Mouse (Mus musculus): ENCODE data around the gene B4galt3.
A peak's percentile ranks its signal among the peaks of the same experiment; 100 is the strongest.
"Not testable (repeated sequence)": the region's sequence is repeated elsewhere in the genome, so short reads cannot be mapped to it uniquely, and the experiment has no call there.

The B4galt3 gene

DNA sequence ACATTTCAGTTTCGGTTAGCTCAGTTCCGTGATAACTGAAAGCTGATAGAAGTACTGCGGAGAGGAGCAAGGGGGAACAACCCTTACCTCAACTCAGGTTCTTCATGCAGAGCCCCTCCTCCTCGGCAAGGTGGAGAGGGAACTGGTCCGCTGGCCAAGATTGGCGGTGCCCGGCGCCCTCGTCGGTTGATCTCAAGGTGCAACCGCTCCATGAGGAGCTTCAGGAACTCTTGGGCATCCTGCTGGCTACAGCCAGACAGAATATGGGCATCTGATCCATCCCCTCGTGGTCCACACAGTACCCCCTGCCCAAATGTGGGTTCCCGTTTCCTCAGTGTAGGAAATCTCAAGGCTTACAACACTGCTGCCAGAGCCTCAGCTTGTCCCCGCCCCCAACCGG is 14.4 kb downstream of the B4galt3 start:
- no peak for DNase-seq (ENCODE audit: low spot score)

- no peak for DNase-seq (ENCODE audit: low spot score)
Observed at GRCm38 (mm10) chr1:171285096-171285892, 15.2 kb downstream of the B4galt3 start.

GRCm38 (mm10) chr1:171286517-171286916 is 16.4 kb downstream of the B4galt3 start:
- DNase-seq (ENCODE audit: low spot score) = no peak

DNA sequence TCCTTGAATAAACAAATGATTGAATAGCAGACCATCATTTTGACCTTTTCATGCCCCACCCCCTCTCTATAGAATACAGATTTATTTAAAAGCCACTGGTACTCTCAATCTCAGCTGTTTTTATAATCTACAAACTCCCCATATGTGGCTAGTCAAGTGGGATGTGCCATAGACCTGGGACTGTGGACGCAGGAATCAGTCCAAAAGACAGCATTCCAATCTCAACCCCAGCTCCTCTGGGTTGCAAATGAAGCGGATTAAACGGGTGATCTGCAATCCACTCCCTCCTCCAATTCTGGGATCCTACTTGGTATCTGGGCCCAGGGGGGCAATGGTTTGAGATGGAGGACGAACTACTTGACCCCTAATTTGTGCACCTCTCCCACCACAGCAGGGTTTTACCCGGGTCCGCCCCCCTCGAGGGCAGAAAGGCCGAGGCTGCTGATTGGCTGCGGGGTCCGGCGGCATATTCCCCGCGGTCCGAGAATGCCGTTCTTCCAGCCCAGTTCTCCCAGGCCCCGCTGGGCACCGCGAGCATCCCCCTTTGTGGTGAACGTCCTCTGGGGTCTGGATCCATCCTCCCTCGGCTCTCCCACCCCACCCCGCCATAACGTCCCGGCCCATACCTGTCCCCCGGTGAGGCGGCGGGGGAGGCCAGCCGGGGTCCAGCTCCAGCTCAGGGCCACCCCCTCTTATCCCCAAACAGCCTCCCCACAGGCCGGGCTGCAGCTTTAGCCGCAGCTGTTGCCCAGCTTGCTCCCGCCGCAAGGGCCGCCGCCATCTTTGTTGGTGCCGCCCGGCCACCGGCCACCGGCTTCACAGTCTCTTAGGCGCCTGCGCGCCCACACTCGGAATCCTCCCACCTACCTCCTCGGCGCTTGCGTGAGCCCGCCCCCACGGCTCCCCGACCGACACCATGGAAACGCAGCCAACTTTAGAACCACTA is 17.3 kb downstream of the B4galt3 start, which contains the start of gene Usp21:
Gene Usp21 (minus strand): TSS at position 856 of the 946 bp plus-strand sequence.
- DNase-seq (ENCODE audit: low spot score) = peak; percentile 85

DNA sequence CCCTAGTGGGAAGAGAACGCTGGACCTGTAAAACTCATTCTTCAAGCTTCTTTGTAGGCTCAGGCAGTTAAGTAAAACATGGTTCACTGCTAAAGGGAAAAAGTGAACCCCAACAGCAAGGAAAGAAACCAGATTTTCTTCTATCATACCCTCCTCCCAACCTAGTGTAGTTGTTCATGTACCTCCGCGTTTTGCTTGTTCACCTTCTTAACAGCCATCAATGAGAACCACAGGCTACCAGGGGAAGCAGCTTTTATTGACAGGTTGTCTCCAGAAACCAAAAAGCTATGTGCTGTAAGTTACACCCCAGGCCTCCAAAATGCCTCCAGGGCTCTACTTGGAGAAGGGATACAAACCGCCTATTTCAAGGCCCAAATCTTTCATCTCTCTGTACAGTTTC is 18.2 kb downstream of the B4galt3 start:
- DNase-seq (ENCODE audit: low spot score) = no peak

DNA sequence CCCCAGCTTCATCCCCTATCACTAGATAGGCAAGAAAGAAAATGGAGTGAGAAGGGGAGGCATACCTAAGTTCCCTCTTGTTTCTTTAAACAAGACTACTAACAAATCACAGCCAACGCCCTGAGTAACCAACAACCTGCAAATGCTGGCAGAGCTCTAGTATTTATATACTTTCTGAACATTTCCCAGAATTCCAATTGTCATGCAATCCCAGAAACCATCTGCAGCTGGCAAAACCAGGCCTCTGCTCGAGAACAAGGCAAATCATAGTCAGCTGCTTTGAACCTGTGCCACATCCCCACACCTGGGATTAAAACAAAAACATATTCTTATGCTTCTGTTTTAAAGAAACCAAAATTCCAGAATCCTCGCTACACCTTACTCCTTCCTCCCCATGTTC is 23.2 kb downstream of the B4galt3 start:
- no peak for DNase-seq (ENCODE audit: low spot score)

DNA sequence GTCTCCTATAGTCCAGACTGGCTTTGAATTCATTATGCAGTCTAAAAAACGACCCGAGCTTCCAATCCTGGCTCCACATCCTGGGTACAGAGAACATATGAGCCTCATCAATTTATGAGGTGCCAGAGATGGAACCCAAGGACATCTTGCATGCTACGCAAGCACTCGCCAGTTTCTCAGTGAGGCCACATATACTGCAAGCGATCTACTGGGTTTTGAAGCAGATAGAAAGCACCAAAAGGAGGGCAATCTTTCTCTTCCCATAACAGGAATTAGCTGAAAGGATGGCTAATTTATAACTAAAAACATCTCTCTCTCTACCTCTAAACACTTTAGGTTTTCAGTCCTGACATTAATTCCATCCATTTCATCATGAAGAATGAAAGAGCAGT is 23.8 kb downstream of the B4galt3 start:
- no peak for DNase-seq (ENCODE audit: low spot score)

DNA sequence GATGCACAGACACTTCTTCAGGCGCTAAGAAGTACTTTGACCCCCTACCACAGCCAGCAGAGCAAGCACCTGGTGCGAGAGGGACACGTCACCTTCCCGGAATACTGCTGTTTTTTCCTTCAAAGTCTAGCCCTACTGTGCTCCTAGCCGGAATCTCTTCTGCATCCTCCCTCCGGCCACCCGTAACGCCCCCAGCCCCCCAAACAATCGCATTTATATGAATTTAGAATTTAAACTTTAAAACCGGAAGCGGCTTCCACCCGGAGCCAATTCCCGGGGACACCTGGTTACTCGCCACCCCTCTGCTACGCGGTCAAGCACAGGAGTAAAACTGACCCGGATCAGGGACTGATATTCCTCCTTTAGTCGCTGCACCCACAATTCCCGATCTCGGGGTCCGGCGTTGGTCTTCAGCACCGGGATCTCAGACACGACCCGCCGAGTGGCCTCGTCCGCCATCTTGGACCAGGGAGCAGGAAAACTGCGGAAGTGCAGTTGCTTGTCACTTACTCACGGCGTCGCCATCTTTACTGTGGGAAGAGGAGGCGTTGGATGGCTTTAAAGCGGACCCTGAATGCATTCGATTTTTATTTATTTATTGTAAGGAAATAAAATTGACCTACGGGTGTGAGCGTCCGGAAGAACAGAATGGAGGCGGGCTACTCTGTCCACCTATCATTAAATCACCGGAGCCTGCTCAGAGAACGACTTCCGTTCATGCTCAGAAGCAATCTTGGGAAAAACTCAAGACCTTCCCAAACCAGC is 24.4 kb downstream of the B4galt3 start, which contains the start of gene Ufc1:
Gene Ufc1 (minus strand): TSS at position 727 of the 765 bp plus-strand sequence.
- peak; percentile 81 for DNase-seq (ENCODE audit: low spot score)

- DNase-seq (ENCODE audit: low spot score) = no peak
Observed at GRCm38 (mm10) chr1:171295063-171295402, 24.9 kb downstream of the B4galt3 start.

GRCm38 (mm10) chr1:171298226-171298625 is 28.1 kb downstream of the B4galt3 start:
- DNase-seq (ENCODE audit: low spot score) = no peak

DNA sequence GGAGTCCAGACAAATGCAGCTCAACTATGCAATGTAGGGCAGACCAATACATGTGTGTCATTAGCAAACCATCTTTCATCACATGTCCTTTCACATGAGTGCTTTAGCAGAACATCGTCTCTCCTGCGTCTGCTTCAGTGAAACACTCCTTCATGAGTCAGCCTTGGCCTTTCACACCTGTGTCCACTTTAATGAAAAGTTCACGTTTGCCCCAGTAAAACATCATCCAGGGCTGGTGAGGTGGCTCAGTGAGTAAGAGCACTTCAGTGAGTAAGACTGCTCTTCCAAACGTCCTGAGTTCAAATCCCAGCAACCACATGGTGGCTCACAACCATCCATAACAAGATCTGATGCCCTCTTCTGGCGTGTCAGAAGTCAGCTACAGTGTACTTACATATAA is 36.0 kb downstream of the B4galt3 start:
- DNase-seq (ENCODE audit: low spot score) = not testable (repeated sequence)

GRCm38 (mm10) chr1:171309321-171309720 is 39.2 kb downstream of the B4galt3 start:
- DNase-seq (ENCODE audit: low spot score) = no peak

DNA sequence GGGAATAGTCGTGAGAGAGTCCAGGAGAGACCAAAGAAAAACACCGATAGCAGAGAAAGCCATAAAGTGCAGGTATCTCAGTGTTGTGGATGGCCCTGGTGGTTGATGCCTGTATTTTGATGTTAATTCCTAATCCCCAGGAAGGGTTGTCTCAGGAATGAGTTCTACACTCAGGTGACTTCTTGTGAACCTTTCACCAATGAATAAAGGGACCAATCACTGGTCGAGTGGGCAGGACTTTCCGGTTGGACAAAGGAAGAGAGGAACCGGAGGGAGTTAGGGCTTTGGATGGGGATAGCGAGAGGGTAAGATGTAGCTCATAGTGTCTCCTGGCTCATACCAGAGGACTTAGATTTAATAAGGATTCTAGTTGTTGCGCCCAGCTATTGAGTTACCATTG is 49.6 kb downstream of the B4galt3 start:
- no peak for DNase-seq (ENCODE audit: low spot score)

DNA sequence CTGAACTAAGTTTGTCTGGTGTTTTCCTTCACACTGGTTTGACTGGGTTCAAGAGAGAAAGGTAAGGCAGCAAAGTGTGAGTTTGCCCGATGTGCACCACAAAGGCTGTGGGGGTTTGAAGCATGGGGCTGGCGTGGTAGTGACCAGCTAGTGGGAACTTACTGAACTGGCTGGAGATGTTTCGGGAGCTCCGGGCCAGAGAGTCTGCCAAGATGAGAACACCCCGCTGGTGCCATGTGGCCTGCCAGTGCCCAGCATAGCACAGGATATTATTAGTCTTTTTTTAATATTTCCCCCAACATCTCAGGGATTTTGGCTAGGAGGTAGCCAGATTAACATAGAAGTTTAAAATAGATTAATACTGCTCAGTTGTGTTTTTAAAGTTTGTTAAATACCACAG is 50.0 kb downstream of the B4galt3 start:
- DNase-seq (ENCODE audit: low spot score) = no peak

GRCm38 (mm10) chr1:171321415-171321814 is 51.3 kb downstream of the B4galt3 start:
- no peak for DNase-seq (ENCODE audit: low spot score)

DNA sequence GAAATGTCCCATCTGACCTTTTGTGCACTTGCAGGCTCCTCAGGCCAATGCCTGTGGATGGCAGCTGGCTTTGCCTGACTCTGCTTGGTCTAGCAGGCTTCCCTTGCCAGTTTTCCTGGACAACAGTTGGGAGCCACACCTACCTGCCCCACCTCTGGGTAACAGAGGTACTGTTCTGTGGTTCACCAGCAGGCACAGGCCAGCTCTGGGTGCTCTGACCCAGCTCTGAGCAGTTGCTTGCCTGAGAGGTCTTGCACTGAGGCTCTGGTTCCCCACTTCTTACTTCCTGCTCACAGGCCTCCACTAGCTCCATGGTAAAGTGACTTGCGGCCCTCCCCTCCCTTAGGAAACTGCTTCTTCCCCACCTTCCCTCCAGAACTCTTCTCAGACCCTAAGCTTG is 51.9 kb downstream of the B4galt3 start:
- DNase-seq (ENCODE audit: low spot score) = no peak

GRCm38 (mm10) chr1:171325571-171325970 is 55.4 kb downstream of the B4galt3 start:
- DNase-seq (ENCODE audit: low spot score) = no peak

Data from layer of hippocampus, adult 9-10 months (tissue).